Mouse (Mus musculus): ENCODE measurements at regions not wholly inside any gene's neighbourhood (a gene's known extent, or its start where the extent isn't known, plus 50 kb on each side); places are given as distances from the start of the nearest gene placed in this dataset.

- TF ChIP-seq POLR2A (IDR thresholded peaks at IDR 0.05; ENCODE audit: borderline replicate concordance, extremely low read depth, insufficient read depth, insufficient read length, poor library complexity, severe bottlenecking) (no peak), CTCF (IDR thresholded peaks at IDR 0.05; ENCODE audit: borderline replicate concordance, extremely low read depth, insufficient read depth, insufficient read length) (no peak)
Measured at GRCm38 (mm10) chr2:115042299-115042785, 387.6 kb upstream of the Dph6 start.

Measured in brain, embryonic 14.5 days (tissue).